Mouse (Mus musculus) cerebellum, postnatal 36 days (tissue): ENCODE results near the gene Slc22a23.
A peak's percentile ranks its signal among the peaks of the same experiment; 100 is the strongest.

Experiments used
- DNase-seq, 2 experiments: peaks; one replicate each; pipeline ENCODE4 v3.0.0; 2021 to 2022; ENCODE audit warnings: mixed read lengths in 2 of 2

Slc22a23 gene

DNA sequence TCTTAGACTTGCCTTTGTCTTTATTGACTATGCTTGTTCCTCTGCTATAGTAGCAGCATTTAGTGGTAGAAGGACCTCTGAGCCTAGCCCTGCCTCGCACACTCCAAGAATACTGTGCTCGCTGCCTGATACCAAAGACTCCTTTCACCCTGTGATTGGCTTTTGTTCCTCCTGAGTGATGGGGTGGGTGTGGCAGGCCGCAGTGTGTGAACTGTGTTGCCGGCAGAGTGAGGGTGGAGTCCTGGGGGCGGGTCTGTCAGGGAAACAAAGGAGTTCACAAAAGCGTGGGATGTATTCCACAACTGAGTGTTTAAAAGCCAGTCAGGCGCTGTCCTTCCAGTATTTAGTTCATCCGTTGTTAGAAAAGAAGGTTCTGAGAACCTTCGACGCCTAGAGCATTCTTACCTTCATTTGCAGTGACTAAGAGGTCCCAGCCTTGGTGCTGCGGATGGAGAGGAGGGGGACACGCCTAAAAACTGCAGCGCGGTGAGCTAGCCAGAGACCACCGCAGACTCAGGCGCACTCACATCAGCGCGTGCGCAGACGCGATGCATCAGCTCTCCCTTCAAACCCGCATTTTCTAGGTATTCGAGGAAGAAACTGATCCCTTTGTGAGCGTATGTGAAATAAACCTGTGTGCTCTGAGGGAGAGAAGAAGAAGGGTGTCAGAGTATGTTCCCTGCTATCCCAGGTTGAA lies 213.8 kb downstream of the Slc22a23 start:
- peak in 1 of 2 experiments; percentile 14 for DNase-seq

DNA sequence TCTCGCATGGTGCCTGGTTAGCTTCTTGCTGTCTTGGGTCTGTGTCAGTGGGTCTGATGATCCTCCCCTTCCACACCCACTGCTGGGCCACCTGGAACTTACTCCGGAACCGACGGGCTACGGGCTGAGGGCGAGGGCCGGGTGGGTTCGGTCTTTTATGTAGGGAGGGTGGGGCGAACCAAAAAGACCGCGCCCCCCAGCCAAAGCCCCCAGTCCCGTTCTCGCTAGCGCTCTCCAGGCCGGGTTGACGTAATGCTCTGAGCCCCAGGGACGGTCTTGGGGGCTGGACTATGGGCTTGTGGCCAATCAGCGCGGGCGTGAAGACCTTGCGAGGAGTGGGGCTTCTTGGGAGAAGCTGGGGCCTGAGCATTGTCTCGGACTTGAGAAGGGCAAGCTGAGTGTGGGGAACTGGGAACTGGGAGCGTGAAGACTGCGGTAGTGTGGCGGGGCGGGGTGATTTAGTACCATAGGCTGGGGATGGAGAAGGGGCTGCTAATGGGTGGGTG lies 214.7 kb downstream of the Slc22a23 start, which contains the start of gene Tubb2b:
TSS of gene Tubb2b (minus strand) at position 241 of the 506 bp plus-strand sequence.
- peak; percentile 17 to 20 for DNase-seq

DNA sequence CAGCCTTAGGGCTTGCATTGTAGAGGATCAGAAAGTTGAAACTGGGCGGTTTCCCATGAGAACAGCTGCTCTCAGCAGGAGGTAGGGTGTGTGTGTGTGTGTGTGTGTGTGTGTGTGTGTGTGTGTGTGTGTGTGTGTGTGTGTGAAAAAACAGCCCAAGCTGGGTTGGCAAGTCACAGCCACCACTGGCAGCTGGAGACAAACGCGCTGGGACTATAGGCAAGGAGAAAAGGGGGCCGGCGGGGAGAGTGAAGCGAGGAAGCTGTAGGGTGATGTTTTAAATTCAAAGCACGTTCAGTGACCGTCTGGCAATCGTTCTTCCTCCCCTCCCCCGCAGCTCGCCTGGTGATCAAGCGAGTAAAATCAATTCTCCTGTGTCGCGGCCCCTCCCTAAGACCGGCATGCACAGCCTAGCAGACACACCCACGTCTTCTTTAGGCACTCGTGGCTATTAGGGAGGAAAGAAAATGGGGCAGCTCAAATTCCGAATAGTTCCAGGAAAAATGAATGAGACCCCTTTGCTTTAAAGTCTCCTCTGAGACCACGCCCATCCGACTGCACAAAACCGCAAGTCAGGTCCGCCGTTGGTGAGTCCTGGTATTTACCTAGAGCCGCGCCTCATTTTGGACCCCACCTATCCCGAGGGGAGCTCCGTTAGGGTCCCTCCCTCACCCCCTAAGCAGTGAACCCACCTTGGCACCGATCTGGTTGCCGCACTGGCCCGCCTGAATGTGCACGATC lies 215.3 kb downstream of the Slc22a23 start:
- DNase-seq = no peak
